Mouse (Mus musculus) heart, embryonic 15.5 days (tissue): ENCODE data around the gene Ubtd1. TPM values are rescaled to one million over a fixed set of nuclear protein-coding genes. Genes with fewer than 3 reads are reported as not detected.

Experiments
- ATAC-seq: fragments of 200-750 bp; cut with Nextera tagmentation; replicated peaks from 2 replicates; pipeline ENCODE4 v1.8.0; 2017; ENCODE audit warnings: low read depth, moderate TSS enrichment; ENCODE audit not compliant: insufficient number of reproducible peaks, insufficient read depth, low FRiP score
- H3K27ac ChIP-seq: fragments of 300-500 bp; sonication (generic); 2 replicates; pipeline ENCODE4 v1.5.1; 2015; ENCODE audit warnings: mild to moderate bottlenecking, inconsistent platforms
- H3K27me3 ChIP-seq: fragments of 300-500 bp; sonication (generic); 2 replicates; pipeline ENCODE4 v1.6.1; 2015; ENCODE audit warnings: inconsistent platforms
- H3K36me3 ChIP-seq: fragments of 300-500 bp; sonication (generic); 2 replicates; pipeline ENCODE4 v1.6.1; 2015; ENCODE audit warnings: mild to moderate bottlenecking, inconsistent platforms
- H3K4me1 ChIP-seq: fragments of 300-500 bp; sonication (generic); replicated peaks from 2 replicates; pipeline ENCODE4 v1.6.1; 2015; ENCODE audit warnings: inconsistent platforms
- H3K4me2 ChIP-seq: fragments of 300-500 bp; sonication (generic); 2 replicates; pipeline ENCODE4 v1.6.1; 2015; ENCODE audit warnings: inconsistent platforms, mild to moderate bottlenecking, moderate library complexity
- H3K4me3 ChIP-seq: fragments of 300-500 bp; sonication (generic); 2 replicates; pipeline ENCODE4 v1.5.1; 2015; ENCODE audit warnings: mild to moderate bottlenecking, inconsistent platforms
- H3K9ac ChIP-seq: fragments of 300-500 bp; sonication (generic); 2 replicates; pipeline ENCODE4 v1.6.1; 2015; ENCODE audit warnings: mild to moderate bottlenecking, inconsistent platforms
- H3K9me3 ChIP-seq: fragments of 300-500 bp; sonication (generic); replicated peaks from 2 replicates; pipeline ENCODE4 v1.6.1; 2016; ENCODE audit warnings: inconsistent platforms
- WGBS: fragments of 180-500 bp; shearing (Covaris S2); methylation state at CpG from one replicate; pipeline ENCODE4 v1.1.7; 2015; ENCODE audit warnings: mixed read lengths; 5-methylcytosine and 5-hydroxymethylcytosine counted together
- polyA plus RNA-seq: library from polyadenylated mRNA; unstranded; fragments of >200 nt; fragmentation: Nextera tagmentation; extraction: Ambion mirVana; gene quantifications from 2 replicates; pipeline ENCODE4 v1.2.1, GENCODE M21; 2015

The Ubtd1 gene
- polyA plus RNA-seq, 1 experiment from 2014 or later = 14.6 TPM

- Histone ChIP-seq H3K27ac (no peak overlapping the region), H3K4me2 (no peak overlapping the region), H3K4me1 (peaks cover 18% of the 10 kb centered on the region), H3K4me3 (no peak overlapping the region), H3K9ac (no peak overlapping the region), H3K9me3 (no peaks in the 10 kb centered on the region), H3K36me3 (0 out of 2 replicates have a peak, but pooled peaks cover 3% of the 10 kb centered on the region), H3K27me3 (no peaks in the 10 kb centered on the region)
- 78% methylated on average over 5 of the region's 5 CpGs for WGBS
- ATAC-seq = no peak
Observed at GRCm38 (mm10) chr19:42031112-42031511, 49.5 kb downstream of the Ubtd1 start.

GRCm38 (mm10) chr19:42033611-42034010, 52.0 kb downstream of the Ubtd1 start:
- peaks cover 18% of the 10 kb centered on the region for H3K4me1 ChIP-seq
- H3K4me3 ChIP-seq = no peak overlapping the region
- no peak overlapping the region for H3K27ac ChIP-seq
- H3K9me3 ChIP-seq = no peaks in the 10 kb centered on the region
- H3K27me3 ChIP-seq = no peaks in the 10 kb centered on the region
- H3K4me2 ChIP-seq = no peak overlapping the region
- no peak for ATAC-seq
- no peak overlapping the region for H3K9ac ChIP-seq
- 81% methylated on average over 14 of the region's 14 CpGs for WGBS
- 0 out of 2 replicates have a peak, but pooled peaks cover 3% of the 10 kb centered on the region for H3K36me3 ChIP-seq

- Histone ChIP-seq H3K4me1 (peaks cover 18% of the 10 kb centered on the region), H3K36me3 (0 out of 2 replicates have a peak, but pooled peaks cover 3% of the 10 kb centered on the region), H3K4me2 (no peak overlapping the region), H3K4me3 (no peak overlapping the region), H3K9ac (no peak overlapping the region), H3K9me3 (no peaks in the 10 kb centered on the region), H3K27me3 (no peaks in the 10 kb centered on the region), H3K27ac (no peak overlapping the region)
- no peak for ATAC-seq
- 53% methylated on average over 9 of the region's 9 CpGs for WGBS
Observed at GRCm38 (mm10) chr19:42034146-42034775, 52.7 kb downstream of the Ubtd1 start.

GRCm38 (mm10) chr19:42034881-42035455, 53.4 kb downstream of the Ubtd1 start:
- ATAC-seq = no peak
- Histone ChIP-seq H3K9me3 (no peaks in the 10 kb centered on the region), H3K27ac (no peak overlapping the region), H3K36me3 (0 out of 2 replicates have a peak, but pooled peaks cover 3% of the 10 kb centered on the region), H3K4me1 (peaks cover 18% of the 10 kb centered on the region), H3K27me3 (peaks cover 3% of the 10 kb centered on the region; the same call in 1 of the 2 replicates), H3K4me3 (no peak overlapping the region), H3K9ac (no peak overlapping the region), H3K4me2 (no peak overlapping the region)
- WGBS = 50% methylated on average over 11 of the region's 11 CpGs

- WGBS = 62% methylated on average over 19 of the region's 19 CpGs
- Histone ChIP-seq H3K27ac (no peak within 1 kb of the TSS), H3K4me1 (peaks cover 18% of the 10 kb centered on the region), H3K9ac (no peak within 1 kb of the TSS), H3K9me3 (no peaks in the 10 kb centered on the region), H3K27me3 (peaks cover 7% of the 10 kb centered on the region; the same call in 1 of the 2 replicates), H3K4me3 (no peak within 1 kb of the TSS), H3K36me3 (0 out of 2 replicates have a peak, but pooled peaks cover 3% of the 10 kb centered on the region), H3K4me2 (no peak within 1 kb of the TSS)
- ATAC-seq = peak; percentile 78
Observed at GRCm38 (mm10) chr19:42035456-42036248, 54.1 kb downstream of the Ubtd1 start, which contains the start of gene Ankrd2. Ankrd2 (plus strand) TSS chr19:42036000.

GRCm38 (mm10) chr19:42036357-42036756, 54.8 kb downstream of the Ubtd1 start:
- no peak overlapping the region for H3K4me2 ChIP-seq
- 0 out of 2 replicates have a peak, but pooled peaks cover 3% of the 10 kb centered on the region for H3K36me3 ChIP-seq
- H3K27ac ChIP-seq = no peak overlapping the region
- no peak for ATAC-seq
- peaks cover 7% of the 10 kb centered on the region; the same call in 1 of the 2 replicates for H3K27me3 ChIP-seq
- H3K9me3 ChIP-seq = no peaks in the 10 kb centered on the region
- 67% methylated on average over 3 of the region's 3 CpGs for WGBS
- H3K9ac ChIP-seq = no peak overlapping the region
- peaks cover 18% of the 10 kb centered on the region for H3K4me1 ChIP-seq
- no peak overlapping the region for H3K4me3 ChIP-seq

- no peak for ATAC-seq
- no peak overlapping the region for H3K9ac ChIP-seq
- H3K4me2 ChIP-seq = no peak overlapping the region
- no peaks in the 10 kb centered on the region for H3K9me3 ChIP-seq
- H3K27me3 ChIP-seq = peaks cover 8% of the 10 kb centered on the region; the same call in 1 of the 2 replicates
- 43% methylated on average over 11 of the region's 11 CpGs for WGBS
- H3K4me1 ChIP-seq = peaks cover 18% of the 10 kb centered on the region
- H3K27ac ChIP-seq = no peak overlapping the region
- 0 out of 2 replicates have a peak, but pooled peaks cover 3% of the 10 kb centered on the region for H3K36me3 ChIP-seq
- no peak overlapping the region for H3K4me3 ChIP-seq
Observed at GRCm38 (mm10) chr19:42037167-42037702, 55.7 kb downstream of the Ubtd1 start.

GRCm38 (mm10) chr19:42038310-42038709, 56.7 kb downstream of the Ubtd1 start:
- H3K9me3 ChIP-seq = no peaks in the 10 kb centered on the region
- H3K4me2 ChIP-seq = no peak overlapping the region
- whole genome bisulfite sequencing = 88% methylated on average over 12 of the region's 12 CpGs
- H3K36me3 ChIP-seq = 0 out of 2 replicates have a peak, but pooled peaks cover 3% of the 10 kb centered on the region
- no peak overlapping the region for H3K9ac ChIP-seq
- no peak for ATAC-seq
- H3K27ac ChIP-seq = no peak overlapping the region
- H3K27me3 ChIP-seq = peaks cover 10% of the 10 kb centered on the region; the same call in 1 of the 2 replicates
- no peak overlapping the region for H3K4me3 ChIP-seq
- peaks cover 18% of the 10 kb centered on the region for H3K4me1 ChIP-seq

GRCm38 (mm10) chr19:42043988-42044387, 62.4 kb downstream of the Ubtd1 start:
- Histone ChIP-seq H3K27ac (no peak overlapping the region), H3K27me3 (peaks cover 10% of the 10 kb centered on the region; the same call in 1 of the 2 replicates), H3K9ac (no peak overlapping the region), H3K4me2 (no peak overlapping the region), H3K4me1 (peaks cover 4% of the 10 kb centered on the region), H3K9me3 (no peaks in the 10 kb centered on the region), H3K4me3 (no peak overlapping the region), H3K36me3 (no peaks in the 10 kb centered on the region)
- no peak for ATAC-seq
- WGBS = 89% methylated on average over 6 of the region's 6 CpGs

GRCm38 (mm10) chr19:42045269-42046102, 63.9 kb downstream of the Ubtd1 start, which contains the start of gene Hoga1:
Hoga1 (plus strand) TSS chr19:42045610.
- peak within 1 kb of the TSS; percentile 66 for H3K4me2 ChIP-seq
- peak within 1 kb of the TSS; percentile 47 for H3K4me3 ChIP-seq
- H3K4me1 ChIP-seq = peaks cover 4% of the 10 kb centered on the region
- H3K36me3 ChIP-seq = no peaks in the 10 kb centered on the region
- ATAC-seq = peak; percentile 91
- H3K9ac ChIP-seq = peak within 1 kb of the TSS; percentile 16
- H3K9me3 ChIP-seq = no peaks in the 10 kb centered on the region
- no peak within 1 kb of the TSS for H3K27ac ChIP-seq
- WGBS = 20% methylated on average over 23 of the region's 23 CpGs
- peaks cover 3% of the 10 kb centered on the region; the same call in 1 of the 2 replicates for H3K27me3 ChIP-seq
